Mouse (Mus musculus) CH12.LX (cell line): Measurements from ENCODE around the gene Tmem268. TPM values are rescaled to one million over a fixed set of nuclear protein-coding genes. Genes with fewer than 3 reads are reported as not detected.

Experiments used
- DNase-seq: peaks from one replicate; pipeline ENCODE4 v3.0.0-alpha.2; 2013; ENCODE audit errors: extremely low read depth
- H3K27ac ChIP-seq: 2 replicates; pipeline ENCODE4 v1.5.1; 2012; ENCODE audit warnings: low read depth, mild to moderate bottlenecking, control low read depth, moderate library complexity; ENCODE audit not compliant: insufficient read depth
- H3K27me3 ChIP-seq: replicated peaks from 2 replicates; pipeline ENCODE3; 2012; ENCODE audit warnings: inconsistent platforms
- H3K36me3 ChIP-seq, 2 experiments: replicated peaks in 1 of 2; 2 replicates each; pipeline versions ENCODE3 to v1.6.1; 2012; ENCODE audit warnings: inconsistent platforms in 1 of 2, low read length in 1 of 2, mild to moderate bottlenecking in 1 of 2, mixed read lengths in 1 of 2, moderate library complexity in 1 of 2; ENCODE audit not compliant: control insufficient read depth in 1 of 2, insufficient read depth in 1 of 2
- H3K4me1 ChIP-seq, 2 experiments: 2 replicates each; pipeline ENCODE4 v1.6.1; 2012; ENCODE audit warnings: inconsistent platforms in 1 of 2, moderate library complexity in 1 of 2; ENCODE audit not compliant: insufficient read depth in 2 of 2, control insufficient read depth in 1 of 2
- H3K4me2 ChIP-seq: 2 replicates; pipeline ENCODE4 v1.6.1; 2012; ENCODE audit warnings: low read depth, mild to moderate bottlenecking, control low read depth; ENCODE audit not compliant: poor library complexity, insufficient read depth, severe bottlenecking
- H3K4me3 ChIP-seq, 3 experiments: fragments of 150-350 bp in 1 of 3; sonication (generic) in 1 of 3; replicated peaks in 1 of 3; 2 replicates each; pipeline versions ENCODE3 to v1.5.1; 2011 to 2012; ENCODE audit warnings: low read depth in 2 of 3, low read length in 2 of 3, mild to moderate bottlenecking in 2 of 3, moderate library complexity in 2 of 3, control low read depth in 1 of 3, improper control_type of control experiment in 1 of 3, inconsistent platforms in 1 of 3, mixed read lengths in 1 of 3; ENCODE audit not compliant: poor library complexity in 1 of 3
- H3K79me2 ChIP-seq: replicated peaks from 2 replicates; pipeline ENCODE4 v1.6.1; 2012; ENCODE audit warnings: mild to moderate bottlenecking, moderate library complexity; ENCODE audit not compliant: control insufficient read depth, poor library complexity, insufficient read depth, severe bottlenecking; ENCODE audit errors: extremely low read depth
- H3K9ac ChIP-seq: 2 replicates; pipeline ENCODE4 v1.6.1; 2012; ENCODE audit warnings: low read depth, mild to moderate bottlenecking, control low read depth, moderate library complexity; ENCODE audit not compliant: insufficient read depth
- H3K9me3 ChIP-seq: replicated peaks from 2 replicates; pipeline ENCODE3; 2012; ENCODE audit warnings: low read length, inconsistent platforms, mixed read lengths
- CTCF ChIP-seq, 2 experiments: IDR thresholded peaks in 1 of 2; conservative IDR thresholded peaks in 1 of 2; 2 replicates each; pipeline ENCODE4 v1.5.1; 2011 to 2012; ENCODE audit warnings: low read depth in 2 of 2, low read length in 2 of 2, improper control_type of control experiment in 1 of 2, inconsistent platforms in 1 of 2, mild to moderate bottlenecking in 1 of 2, moderate library complexity in 1 of 2
- ELF1 ChIP-seq: IDR thresholded peaks from 2 replicates; pipeline ENCODE4 v1.6.1; 2014; ENCODE audit warnings: low read depth, mild to moderate bottlenecking, inconsistent platforms, low read length, improper control_type of control experiment
- EP300 ChIP-seq: IDR thresholded peaks from 2 replicates; pipeline ENCODE4 v1.6.1; 2011; ENCODE audit warnings: low read length, improper control_type of control experiment
- GABPA ChIP-seq: IDR thresholded peaks from 2 replicates; pipeline ENCODE4 v1.6.1; 2012; ENCODE audit warnings: low read depth, low read length, improper control_type of control experiment, inconsistent platforms; ENCODE audit not compliant: insufficient replicate concordance
- IRF4 ChIP-seq: IDR thresholded peaks from 2 replicates; pipeline ENCODE4 v1.6.1; 2014; ENCODE audit warnings: low read depth, mild to moderate bottlenecking, inconsistent platforms, low read length, improper control_type of control experiment
- JUND ChIP-seq: conservative IDR thresholded peaks from 2 replicates; pipeline ENCODE4 v1.6.1; 2011; ENCODE audit warnings: low read depth, low read length, improper control_type of control experiment
- KAT2A ChIP-seq: IDR thresholded peaks from 2 replicates; pipeline ENCODE4 v1.6.1; 2012; ENCODE audit warnings: low read length, improper control_type of control experiment, inconsistent platforms; ENCODE audit not compliant: insufficient replicate concordance
- MAFK ChIP-seq: IDR thresholded peaks from 2 replicates; pipeline ENCODE4 v1.6.1; 2011; ENCODE audit warnings: low read length, improper control_type of control experiment; ENCODE audit not compliant: insufficient replicate concordance
- MAX ChIP-seq: IDR thresholded peaks from 2 replicates; pipeline ENCODE4 v1.6.1; 2011; ENCODE audit warnings: low read length, improper control_type of control experiment
- MEF2A ChIP-seq: IDR thresholded peaks from 2 replicates; pipeline ENCODE4 v1.6.1; 2014; ENCODE audit warnings: low read depth, mild to moderate bottlenecking, inconsistent platforms, low read length, improper control_type of control experiment, borderline replicate concordance
- MXI1 ChIP-seq: IDR thresholded peaks from 2 replicates; pipeline ENCODE4 v1.6.1; 2011; ENCODE audit warnings: mild to moderate bottlenecking, low read depth, low read length, improper control_type of control experiment
- NELFE ChIP-seq: IDR thresholded peaks from 2 replicates; pipeline ENCODE4 v1.6.1; 2011; ENCODE audit warnings: low read depth, low read length, improper control_type of control experiment
- POLR2AphosphoS2 ChIP-seq: IDR thresholded peaks from 2 replicates; pipeline ENCODE4 v1.6.1; 2011; ENCODE audit warnings: low read depth, low read length, improper control_type of control experiment
- SIN3A ChIP-seq: IDR thresholded peaks from 2 replicates; pipeline ENCODE4 v1.6.1; 2012; ENCODE audit warnings: low read length, improper control_type of control experiment, inconsistent platforms
- UBTF ChIP-seq: IDR thresholded peaks from 2 replicates; pipeline ENCODE4 v1.6.1; 2012; ENCODE audit warnings: low read depth, mild to moderate bottlenecking, inconsistent platforms, low read length, improper control_type of control experiment, moderate library complexity
- USF1 ChIP-seq: IDR thresholded peaks from 2 replicates; pipeline ENCODE4 v1.6.1; 2014; ENCODE audit warnings: low read depth, mild to moderate bottlenecking, inconsistent platforms, low read length, improper control_type of control experiment
- ZC3H11A ChIP-seq: IDR thresholded peaks from 2 replicates; pipeline ENCODE4 v1.6.1; 2012; ENCODE audit warnings: low read depth, mild to moderate bottlenecking, inconsistent platforms, low read length, improper control_type of control experiment
- ZNF384 ChIP-seq: IDR thresholded peaks from 2 replicates; pipeline ENCODE4 v1.6.1; 2012; ENCODE audit warnings: low read depth, low read length, improper control_type of control experiment, inconsistent platforms
- dilution Hi-C: fragments of 300-500 bp; cut with MboI; formaldehyde crosslinking; loops from 2 replicates; pipeline ENCODE4 v1.14.3; 2020; ENCODE audit warnings: low sequenced_read_pairs; ENCODE audit not compliant: extremely low pct_unique_long_range_greater_than_20kb, extremely low pct_ligation_motif_present
- in situ Hi-C: fragments of 300-500 bp; cut with MboI; formaldehyde crosslinking; loops from 3 replicates; pipeline ENCODE4 v1.14.3; 2019; ENCODE audit warnings: low sequenced_read_pairs, low pct_ligation_motif_present, low pct_unique_long_range_greater_than_20kb, mixed read lengths
- polyA plus RNA-seq: library from polyadenylated mRNA; unstranded; fragments of >175 nt; gene quantifications from 2 replicates; pipeline ENCODE4 v1.2.1, GENCODE M21; 2012; ENCODE audit warnings: low read depth; ENCODE audit not compliant: insufficient read length
- total RNA-seq, 2 experiments: library from RNA; depleted of rRNA; stranded (reverse); fragments of 300-350 nt in 1 of 2; fragments of >200 nt in 1 of 2; gene quantifications; 2 replicates each; pipeline ENCODE4 v1.2.3; 2012 to 2014

Tmem268 gene
- total and polyA plus RNA-seq, 3 experiments = 8.3 to 11.1 (median 9.4) TPM

GRCm38 (mm10) chr4:63569322-63569721 lies 10.7 kb downstream of the Tmem268 start:
- H3K27me3 ChIP-seq = no peaks in the 10 kb centered on the region
- H3K9me3 ChIP-seq = peaks cover 12% of the 10 kb centered on the region
- TF ChIP-seq UBTF (no peak), MXI1 (no peak), IRF4 (no peak), GABPA (no peak), ZNF384 (no peak), ZC3H11A (no peak), MAX (no peak)
- H3K4me1 ChIP-seq = no peaks in the 10 kb centered on the region
- peaks cover 66 to 91% of the 10 kb centered on the region in 2 experiments for H3K36me3 ChIP-seq
- in situ Hi-C loops = loop anchor here (25.0 kb wide), 1 partner anchor 357 kb away; the partner anchor contains the start of gene Col27a1
- no peak for DNase-seq
- no peak overlapping the region for H3K27ac ChIP-seq
- no peak overlapping the region for H3K4me2 ChIP-seq
- no peaks in the 10 kb centered on the region for H3K79me2 ChIP-seq
- H3K4me3 ChIP-seq = no peak overlapping the region
- dilution Hi-C loops = no loop called here
- no peak overlapping the region for H3K9ac ChIP-seq

GRCm38 (mm10) chr4:63570208-63570781 lies 11.7 kb downstream of the Tmem268 start:
- no peak for TF ChIP-seq MEF2A
- no peak for TF ChIP-seq JUND
- no peak for TF ChIP-seq EP300
- no peak for TF ChIP-seq POLR2AphosphoS2
- no peak for TF ChIP-seq GABPA
- no peak for TF ChIP-seq USF1
- TF ChIP-seq NELFE = no peak
- TF ChIP-seq ELF1 = no peak
- TF ChIP-seq MAFK = no peak
- TF ChIP-seq KAT2A = no peak
- TF ChIP-seq SIN3A = no peak
- no peak for TF ChIP-seq ZNF384
- no peak for TF ChIP-seq CTCF (conservative IDR thresholded peaks at IDR 0.05 in 1 of 2, IDR thresholded peaks at IDR 0.05 in 1 of 2; ENCODE audit: low read depth in 2 of 2, low read length in 2 of 2)
- Histone ChIP-seq H3K9ac (no peak overlapping the region), H3K4me2 (no peak overlapping the region), H3K4me3 (no peak overlapping the region), H3K36me3 (peaks cover 57 to 81% of the 10 kb centered on the region in 2 experiments), H3K79me2 (no peaks in the 10 kb centered on the region), H3K27me3 (no peaks in the 10 kb centered on the region), H3K4me1 (no peaks in the 10 kb centered on the region), H3K9me3 (peaks cover 12% of the 10 kb centered on the region), H3K27ac (no peak overlapping the region)
- dilution Hi-C loops (no loop called here), in situ Hi-C loops (loop anchor here (25.0 kb wide), 1 partner anchor 358 kb away; the partner anchor contains the start of gene Col27a1)
- no peak for DNase-seq
